Mouse (Mus musculus): ENCODE results near the gene Nrn1.

GRCm38 (mm10) chr13:36731016-36731930 is 3.7 kb downstream of the Nrn1 start:
- TF ChIP-seq CTCF (IDR thresholded peaks at IDR 0.05; ENCODE audit: control insufficient read depth, insufficient read depth, insufficient read length) (no peak), MAX (IDR thresholded peaks at IDR 0.05) (no peak)

Data from C2C12 (cell line).